Mouse (Mus musculus) stomach, postnatal 0 days (tissue): Measurements from ENCODE around the gene Epas1.

Experiments
- CTCF ChIP-seq: IDR thresholded peaks from 2 replicates; pipeline ENCODE4 v1.5.1; 2016; ENCODE audit warnings: antibody characterized with exemption, low read depth, mild to moderate bottlenecking, moderate library complexity
- EP300 ChIP-seq: optimal IDR thresholded peaks from 2 replicates; pipeline ENCODE3; 2016; ENCODE audit warnings: antibody characterized with exemption

- no peak for TF ChIP-seq CTCF
- TF ChIP-seq EP300 = no peak
Measured at GRCm38 (mm10) chr17:86732024-86732423, 21.5 kb upstream of the Epas1 start.
